In the genomic region with DNA sequence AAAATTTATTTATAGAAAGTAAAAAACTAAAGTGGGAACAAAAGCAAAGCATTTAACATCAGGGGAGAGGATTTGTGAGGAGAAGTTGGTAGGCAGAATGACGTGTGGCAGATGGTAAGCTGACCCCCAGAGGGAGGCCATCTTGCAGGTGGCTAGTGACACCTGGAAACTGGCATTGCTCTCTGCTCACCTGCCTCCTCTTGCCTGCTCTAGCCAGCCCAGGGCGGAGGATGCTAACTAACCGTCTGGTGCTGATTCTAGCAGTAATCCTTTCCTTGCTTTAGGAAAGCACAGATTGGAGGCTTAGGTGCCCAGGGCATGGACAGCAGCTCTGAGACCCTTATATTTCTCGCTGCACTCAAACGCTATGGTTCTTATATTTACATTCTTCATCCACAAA, we compare ENCODE assay signal across 20 mouse cellular contexts. TPM values are rescaled to one million over a fixed set of nuclear protein-coding genes. Genes with fewer than 3 reads are reported as not detected.
DNase-seq lines count a peak whose midpoint lies in the region; ATAC-seq lines count a peak whose summit lies in the region.
"Had no signal": no experiment of that assay in that cellular context is flagged by ENCODE, and none has a peak within 500 bp of the region (broad histone marks: within the 10 kb centered on the region; RNA-seq: fewer than 3 reads in every experiment).

No protein-coding gene starts in this region.

- ATAC-seq in erythroblast, adult 5-6 weeks (replicated peaks; ENCODE audit: low FRiP score, poor library complexity, severe bottlenecking), result no peak
- ATAC-seq: CD4-positive, CD25-positive, alpha-beta regulatory T cell, adult 4 months; forebrain, embryonic 13.5 days; forebrain, embryonic 16.5 days; intestine, embryonic 15.5 days had no signal

- DNase-seq in cerebellum, adult 9-11 months, result peak; percentile 10
- DNase-seq in cerebellum, adult 18-20 months, result no peak
- peak; percentile 44 to 60 for DNase-seq in cerebellum, postnatal 25 days
- no peak for DNase-seq in cerebellum, adult 11 months
- peak; percentile 33 to 40 for DNase-seq in cerebellum, postnatal 36 days
- DNase-seq: adrenal gland, adult 2 months; adrenal gland, postnatal 14 days; embryo, embryonic 11 days; gastrocnemius, postnatal 10 days; gastrocnemius, postnatal 36 days; heart, adult 2 months; heart, postnatal 14 days; heart, postnatal 4 days; kidney, adult 11 months; kidney, adult 8-10 months had no signal

RNA-seq across cellular contexts. Expression of a gene that starts 29.4 kb away (rescaled TPM):
- total RNA-seq in erythroblast, adult 5-6 weeks (2015; ENCODE audit: low replicate concordance), result 15.0 and 21.9 TPM in 2 replicates
- total RNA-seq in erythroblast, adult 5-6 weeks (2017; ENCODE audit: low replicate concordance), result 7.0 and 8.3 TPM in 2 replicates

Comparison
In these comparisons a context has a peak if more than half of its experiments do, and no peak if none do; other contexts are left out.
1. DNase-seq: peak in cerebellum, adult 9-11 months (single experiment), cerebellum, postnatal 25 days (2 of 2) and cerebellum, postnatal 36 days (2 of 2); none in cerebellum, adult 18-20 months (0 of 2) and cerebellum, adult 11 months (single experiment).